Mouse (Mus musculus) brain, adult 2 months (tissue): ENCODE measurements at regions not wholly inside any gene's neighbourhood (a gene's known extent, or its start where the extent isn't known, plus 50 kb on each side); places are given as distances from the start of the nearest gene placed in this dataset.

Source experiments
- DNase-seq: peaks from one replicate; pipeline ENCODE4 v3.0.0; 2011; ENCODE audit warnings: low read depth, low spot score

DNA sequence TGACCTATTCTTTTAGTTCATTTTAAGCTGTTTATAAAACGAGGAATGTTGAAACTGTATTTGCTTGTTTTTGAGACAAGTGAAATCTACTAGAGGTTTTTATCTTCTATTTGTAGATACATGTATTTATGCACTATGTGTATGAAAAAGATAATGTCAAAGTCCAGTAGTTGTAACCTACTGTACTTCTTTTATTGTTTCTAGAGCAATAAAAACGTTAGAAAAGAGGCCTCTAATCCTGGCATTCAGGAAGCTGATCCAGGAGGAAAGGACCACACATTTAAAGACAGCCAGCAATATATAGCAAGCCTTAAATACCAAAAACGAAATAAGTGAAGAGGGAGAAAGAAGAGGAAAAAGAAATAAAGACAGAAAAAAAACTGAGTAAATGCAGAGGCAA, 1209.8 kb downstream of the Olfm4 start:
- DNase-seq, result no peak

DNA sequence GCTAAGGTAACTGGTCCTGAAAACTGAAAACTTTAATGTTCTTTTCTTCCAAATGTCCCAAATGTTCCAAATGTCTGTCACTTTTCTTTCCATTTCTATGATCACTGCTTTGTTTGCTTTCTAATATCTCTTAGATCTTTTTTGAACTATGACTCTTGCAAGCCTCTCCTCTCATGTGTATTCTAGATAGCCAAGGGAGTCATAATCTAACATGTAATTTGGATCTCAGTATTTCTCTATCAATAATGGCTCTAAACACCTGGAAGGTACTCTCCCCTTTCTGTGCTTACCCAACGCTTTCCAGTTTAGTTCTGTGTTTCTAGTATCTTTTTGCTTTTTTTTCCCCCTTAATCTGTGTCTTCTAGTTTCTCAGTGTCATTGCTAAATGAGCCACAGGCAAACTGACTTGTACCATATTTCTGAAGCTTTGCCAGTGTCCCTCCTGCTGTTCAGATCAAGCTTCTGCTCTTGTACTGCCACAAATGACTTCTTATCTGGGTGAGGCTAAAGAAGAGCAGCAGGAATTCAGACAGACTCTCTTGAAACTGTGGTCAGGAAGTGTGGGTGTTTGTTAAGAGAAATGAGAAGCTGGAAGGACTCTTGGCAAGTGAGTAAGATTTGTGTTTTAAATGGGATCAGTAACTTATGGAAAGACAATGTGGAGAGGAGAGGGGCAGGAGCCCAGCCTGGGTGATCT, 1211.9 kb downstream of the Olfm4 start:
- peak; percentile 37 for DNase-seq
